Mouse (Mus musculus) urinary bladder, postnatal 14 days (tissue): ENCODE measurements at regions not wholly inside any gene's neighbourhood (a gene's known extent, or its start where the extent isn't known, plus 50 kb on each side); places are given as distances from the start of the nearest gene placed in this dataset.

Experiments
- DNase-seq: peaks from one replicate; pipeline ENCODE4 v3.0.0; 2021; ENCODE audit warnings: low spot score

DNA sequence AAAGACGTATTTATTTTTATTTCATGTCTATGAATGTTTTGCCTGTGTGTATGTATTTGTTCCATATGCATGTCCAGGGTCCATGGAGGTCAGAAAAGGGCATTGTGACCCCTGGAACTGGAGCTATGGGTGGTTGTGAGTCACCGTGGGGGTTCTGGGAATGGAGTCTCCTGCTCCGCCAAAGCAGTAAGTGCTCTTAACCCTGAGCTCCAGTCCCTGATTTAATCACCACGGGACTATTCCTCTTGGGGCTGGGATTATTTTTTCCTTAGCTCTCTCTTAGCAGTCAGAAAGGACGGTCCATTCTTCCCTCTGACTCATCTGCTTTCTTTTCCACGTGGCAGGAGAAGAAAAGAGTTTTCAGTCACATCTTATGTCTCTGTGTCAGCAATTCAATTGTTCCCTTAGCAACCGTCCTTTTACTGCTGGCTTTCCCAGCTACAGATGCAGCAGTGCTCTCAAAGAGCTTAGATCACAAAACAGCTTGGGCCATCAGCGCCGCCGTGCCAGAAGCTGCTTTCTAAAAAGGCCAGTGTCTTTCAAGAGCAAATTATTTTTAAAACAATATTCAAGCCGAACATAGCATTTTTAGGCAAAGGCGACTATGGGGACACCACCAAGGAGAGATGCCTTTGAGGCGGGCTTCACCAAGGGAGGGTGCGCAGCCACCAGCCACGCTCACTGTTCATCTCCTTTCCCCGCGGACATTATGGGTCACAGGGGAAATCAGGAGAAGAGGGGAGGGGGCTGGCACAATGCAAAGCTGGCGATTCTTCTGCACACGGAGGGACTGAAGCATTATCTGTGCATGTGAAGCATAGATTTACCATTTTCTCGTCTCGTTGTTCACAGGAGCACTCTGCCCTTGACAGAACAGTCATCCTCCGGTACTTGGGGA, 110.8 kb downstream of the Map3k7 start:
- DNase-seq: no peak

DNA sequence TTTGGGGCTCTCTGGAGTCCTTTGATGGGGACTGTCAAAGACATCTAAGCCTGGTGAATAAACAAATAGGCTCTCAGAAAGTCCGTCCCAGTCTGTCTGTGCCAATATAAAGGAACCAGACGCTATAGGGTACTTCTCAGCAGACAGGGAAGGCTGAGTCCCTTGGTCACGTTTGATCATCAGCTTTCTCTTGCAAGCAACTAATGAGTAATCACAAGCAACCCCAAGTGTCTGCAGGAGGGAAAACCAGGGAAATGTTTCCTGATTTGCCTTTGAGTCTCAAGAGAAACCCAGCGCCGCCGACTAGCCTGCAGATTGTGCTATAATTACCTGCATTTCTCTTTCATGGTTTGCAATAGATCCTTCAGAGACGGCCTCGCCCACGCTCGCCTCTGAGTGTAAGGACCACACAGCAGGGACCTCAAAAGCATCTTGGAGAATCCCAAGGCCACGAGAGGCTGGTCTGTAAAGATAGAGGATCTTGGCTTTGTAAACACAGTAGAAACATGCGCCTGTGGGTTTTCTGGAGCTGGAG, 112.6 kb downstream of the Map3k7 start:
- DNase-seq: no peak

DNA sequence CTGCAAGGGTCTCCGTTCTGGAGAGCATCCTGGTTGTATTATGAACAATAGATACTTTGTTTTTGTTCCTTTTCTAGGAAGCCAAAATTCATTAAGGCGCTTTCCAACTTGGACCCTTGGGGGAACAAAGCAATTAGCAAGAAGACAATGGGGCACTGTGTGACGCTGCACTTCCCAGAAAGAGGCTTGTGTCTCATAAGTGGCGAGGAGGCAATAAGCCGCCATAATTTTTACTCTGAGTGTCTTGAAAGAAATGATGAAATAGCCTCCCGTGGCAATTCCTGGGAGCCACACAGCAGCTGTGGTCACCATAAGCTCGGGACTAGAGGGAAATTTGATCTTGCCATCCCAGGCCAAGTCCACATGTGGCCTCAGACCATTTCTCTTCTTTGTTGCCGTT, 119.6 kb downstream of the Map3k7 start:
- DNase-seq: no peak

DNA sequence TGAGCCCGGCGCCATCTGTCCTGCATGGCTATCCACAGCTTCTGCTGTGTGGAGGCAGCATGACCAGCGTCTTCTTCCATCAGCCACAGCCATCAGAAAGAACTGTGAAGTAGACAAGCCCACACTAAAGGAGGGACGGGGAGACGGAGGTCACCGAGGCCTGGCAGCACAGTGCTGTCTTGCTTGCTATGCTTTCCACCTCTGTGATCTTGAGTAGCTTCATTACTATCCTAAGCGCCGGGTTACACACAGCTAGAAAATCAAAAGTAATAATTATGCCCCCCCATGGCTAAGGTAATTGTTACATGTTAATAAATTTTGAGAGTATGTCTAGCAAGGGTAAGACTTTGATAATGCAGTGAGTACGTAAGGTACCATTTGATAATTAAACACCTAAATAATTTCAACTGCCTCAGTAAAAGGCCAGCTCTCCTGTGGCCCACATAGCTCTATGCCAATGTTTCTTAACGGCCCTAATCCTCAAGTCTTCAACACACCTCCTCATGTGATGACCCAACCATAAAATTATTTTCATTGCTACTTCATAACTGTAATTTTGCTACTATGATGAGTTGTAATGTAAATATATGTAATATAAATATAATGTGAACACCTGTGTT, 120.5 kb downstream of the Map3k7 start:
- no peak for DNase-seq

DNA sequence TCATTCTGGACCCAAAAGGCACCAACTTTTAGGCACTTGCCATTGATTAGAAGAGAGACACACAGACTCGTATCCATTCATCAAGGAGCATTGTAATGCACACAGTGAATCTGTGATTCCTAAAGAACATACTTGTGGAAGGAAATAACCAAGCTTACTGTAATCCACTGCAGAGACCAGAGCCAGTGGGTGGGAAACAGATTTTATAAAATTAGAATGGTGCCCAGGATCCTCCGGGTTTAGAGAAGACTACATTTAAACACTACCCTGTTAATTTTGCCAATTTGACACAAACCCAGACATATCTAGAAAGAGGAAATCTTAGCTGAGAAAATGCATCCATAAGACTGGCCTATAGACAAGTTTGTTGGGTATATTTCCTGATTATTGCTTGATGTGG, 121.1 kb downstream of the Map3k7 start:
- DNase-seq: no peak

DNA sequence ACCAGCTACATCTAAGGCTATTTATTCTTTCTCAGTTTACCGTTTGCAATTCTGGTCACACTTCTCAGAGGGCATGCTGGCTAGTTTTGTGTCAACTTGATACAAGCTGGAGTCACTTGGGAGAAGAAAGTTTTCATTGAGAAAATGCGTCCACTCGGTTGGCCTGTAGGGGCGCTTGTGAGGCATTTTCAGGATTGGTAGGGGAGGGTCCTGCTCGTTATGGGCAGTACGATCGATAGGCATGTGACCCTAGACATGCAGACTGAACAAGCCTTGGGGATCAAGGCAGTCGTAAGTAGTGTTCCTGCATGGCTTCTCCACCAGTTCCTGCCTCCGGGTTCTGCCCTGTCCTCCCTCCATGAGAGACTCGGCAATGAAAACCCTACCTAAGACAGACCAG, 127.2 kb downstream of the Map3k7 start:
- DNase-seq: no peak

DNA sequence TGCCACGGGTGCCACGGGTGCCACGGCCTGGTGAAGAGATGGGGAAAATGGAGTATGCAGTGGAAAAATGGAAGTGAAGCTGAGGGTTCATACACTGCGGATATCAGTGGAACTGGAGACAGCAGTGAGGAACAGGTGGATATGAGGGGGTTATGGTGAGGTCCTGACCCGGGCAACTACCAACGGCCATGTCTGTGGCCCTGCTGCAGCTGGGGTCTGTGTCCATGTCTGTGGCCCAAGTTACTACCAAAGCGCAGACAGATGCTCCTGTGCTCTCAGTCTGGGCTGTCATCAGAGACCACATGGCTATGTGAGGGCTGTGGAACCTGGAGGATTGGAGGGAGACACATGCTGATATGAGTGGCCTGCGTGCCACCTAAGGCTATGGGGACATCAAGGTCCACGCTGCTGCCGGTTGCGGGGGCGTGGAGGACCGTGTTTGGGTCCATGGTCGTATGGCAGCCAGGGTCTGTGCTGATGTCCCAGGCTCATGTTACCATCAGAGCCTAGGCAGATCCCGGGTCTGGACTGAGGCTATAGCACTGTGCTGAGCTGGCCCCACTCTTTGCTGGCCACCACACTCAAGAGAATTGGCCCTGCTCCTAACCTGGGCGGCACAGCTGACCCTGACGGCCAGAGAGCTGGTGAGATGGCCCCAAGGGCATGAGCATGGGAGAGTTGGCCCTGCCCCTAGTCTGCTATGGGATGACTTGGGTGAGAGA, 128.6 kb downstream of the Map3k7 start:
- no peak for DNase-seq

DNA sequence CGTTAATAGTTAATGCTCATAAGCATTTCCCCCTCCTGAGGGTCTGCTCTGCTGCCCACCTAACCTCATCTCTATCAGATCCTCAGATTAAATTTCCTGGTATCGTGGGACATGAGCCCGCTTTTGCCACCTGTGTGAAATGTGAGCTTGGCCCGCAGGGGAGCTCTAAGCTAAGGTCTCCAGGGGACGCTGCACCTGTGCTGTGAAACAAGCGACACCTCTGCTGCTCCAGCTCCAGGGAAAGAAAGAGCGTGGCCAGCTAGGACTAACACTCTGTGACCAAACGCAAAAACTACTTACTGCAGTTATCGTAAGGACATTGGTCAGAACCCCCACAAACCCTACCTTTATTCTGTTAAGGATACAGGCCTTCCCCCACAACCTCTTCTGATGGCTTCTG, 134.3 kb downstream of the Map3k7 start:
- DNase-seq: no peak

DNA sequence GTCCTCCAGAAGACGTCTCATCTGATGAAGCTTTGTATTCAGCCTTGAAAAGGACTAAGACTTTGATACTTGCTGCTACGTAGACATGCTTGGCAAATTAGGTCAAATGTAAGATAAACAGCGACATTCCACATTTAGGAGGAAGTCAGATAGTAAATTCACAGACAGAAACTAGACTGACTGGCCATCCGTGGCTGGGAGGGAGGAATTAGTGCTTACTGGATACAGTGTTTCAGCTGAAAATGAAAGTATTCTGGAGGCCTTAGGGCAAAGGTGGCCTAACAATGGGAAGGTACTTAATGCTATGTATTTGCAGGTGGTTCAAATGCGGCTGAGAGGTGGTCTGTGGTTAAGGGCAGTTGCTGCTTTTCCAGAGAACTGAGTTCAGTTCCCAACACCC, 137.1 kb downstream of the Map3k7 start:
- DNase-seq: peak; percentile 18

DNA sequence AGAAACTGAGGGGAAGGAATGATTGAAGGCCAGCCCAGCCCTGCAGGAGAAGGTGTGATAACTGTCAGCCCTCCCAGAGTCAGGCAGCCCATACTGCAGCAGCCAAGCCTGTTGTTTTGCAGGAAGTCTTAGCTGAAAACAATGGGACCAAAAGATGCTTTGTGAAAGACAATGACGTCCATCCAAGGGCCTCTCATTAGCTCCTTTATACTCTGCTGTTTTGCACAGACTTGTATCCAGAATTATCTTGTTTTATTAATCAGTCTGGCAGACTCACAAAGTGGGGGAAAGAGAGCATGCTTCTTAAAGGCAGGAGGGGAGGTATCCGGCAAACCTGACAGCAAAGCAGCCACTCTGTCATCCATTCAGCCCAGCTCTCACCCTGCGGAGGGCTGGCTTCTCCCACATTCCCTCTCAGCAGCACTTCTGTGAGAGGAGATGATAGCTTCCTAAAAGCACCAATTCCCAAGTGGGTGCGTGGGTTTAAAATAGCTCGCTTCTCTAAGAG, 131.9 kb upstream of the Bach2 start:
- no peak for DNase-seq

DNA sequence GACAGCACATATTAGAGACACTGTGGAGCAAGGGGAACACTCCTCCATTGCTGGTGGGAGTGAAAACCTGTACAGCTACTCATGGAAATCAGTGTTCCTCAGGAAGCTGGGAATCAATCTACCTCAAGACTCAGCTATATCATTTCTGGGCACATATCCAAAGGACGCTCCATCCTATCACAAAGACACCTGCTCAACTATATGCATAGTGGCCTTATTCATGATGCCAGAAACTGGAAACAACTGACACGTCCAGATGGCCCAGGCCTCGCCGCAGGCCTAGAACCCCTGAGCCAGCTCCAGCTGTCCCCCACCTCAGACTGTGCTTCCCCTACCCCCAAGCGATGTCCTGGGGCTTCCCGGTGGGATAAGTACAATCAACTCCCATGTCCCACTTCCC, 116.3 kb upstream of the Bach2 start:
- DNase-seq: no peak

DNA sequence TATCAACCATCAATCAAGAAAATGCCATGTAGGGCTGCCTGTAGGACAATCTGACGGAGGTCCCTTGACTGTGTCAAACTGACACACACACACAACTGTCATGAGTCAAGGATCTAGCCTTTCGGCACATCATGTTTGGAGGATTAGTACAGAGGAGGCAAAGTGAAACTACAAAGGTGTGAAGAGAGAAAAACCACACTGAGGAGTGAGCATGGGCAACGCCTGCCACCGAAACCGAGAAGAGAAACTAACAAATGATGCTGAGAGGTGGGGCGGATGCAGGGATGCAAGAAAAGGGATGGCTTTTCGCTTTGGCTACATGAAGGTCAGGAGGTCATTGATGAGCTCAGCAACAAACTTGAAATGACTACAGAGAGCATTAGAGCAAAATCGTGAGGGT, 111.8 kb upstream of the Bach2 start:
- DNase-seq: no peak

DNA sequence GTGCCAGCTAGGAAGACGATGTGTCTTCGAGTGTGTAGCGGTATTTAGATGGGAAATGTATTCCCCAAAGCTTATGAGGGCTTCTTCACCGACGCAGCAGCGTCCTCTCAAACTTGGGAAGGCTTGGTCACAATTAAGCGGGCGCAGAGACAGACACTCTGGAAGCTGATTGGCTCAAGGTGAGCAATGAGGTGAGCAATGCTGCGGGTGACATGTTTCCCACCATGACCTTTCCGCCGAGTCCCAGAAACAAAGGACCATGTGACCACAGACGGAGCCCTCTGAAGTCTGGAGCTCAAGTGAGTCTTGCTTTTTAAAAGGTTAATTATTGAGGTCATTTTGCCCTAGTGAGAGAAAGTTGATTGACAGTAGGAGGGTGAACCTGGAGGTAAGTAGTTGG, 108.0 kb upstream of the Bach2 start:
- DNase-seq: no peak

DNA sequence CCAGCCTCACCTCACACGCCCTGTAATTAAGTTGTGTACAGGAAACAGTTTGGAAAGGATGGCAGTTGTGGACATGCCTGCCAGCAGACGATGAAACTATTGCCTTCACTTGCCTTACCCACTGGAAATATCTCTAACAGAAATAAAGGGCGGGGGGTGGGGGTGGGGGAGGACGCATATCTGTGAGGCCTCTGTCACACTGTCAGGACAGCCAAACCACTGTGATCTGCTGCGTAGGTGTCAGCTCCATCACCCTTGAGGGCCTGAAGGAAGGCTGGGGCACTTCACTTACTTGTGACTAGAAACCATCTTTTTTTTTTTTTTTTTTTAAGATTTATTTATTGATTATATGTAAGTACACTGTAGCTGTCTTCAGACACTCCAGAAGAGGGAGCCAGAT, 106.8 kb upstream of the Bach2 start:
- DNase-seq: no peak

DNA sequence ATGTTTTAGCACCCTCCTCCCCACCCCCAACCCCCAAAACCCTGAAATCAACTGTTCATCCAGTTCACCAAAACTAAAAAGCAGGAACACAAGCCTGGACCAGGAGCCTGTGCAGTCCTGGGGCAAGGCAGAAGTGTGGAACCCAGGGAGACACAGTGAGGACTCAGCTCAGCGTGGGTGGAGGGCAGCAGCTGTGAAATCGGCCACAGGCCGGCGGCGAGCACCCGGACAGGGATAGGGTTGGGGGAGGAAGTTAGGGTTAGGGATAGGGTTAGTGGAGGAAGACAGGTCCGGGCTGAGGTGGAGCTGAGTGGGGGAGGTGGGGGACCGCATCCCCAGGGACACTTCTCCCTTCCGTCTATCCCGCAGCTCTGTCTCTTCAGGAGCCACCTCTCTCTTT, 102.5 kb upstream of the Bach2 start:
- no peak for DNase-seq

DNA sequence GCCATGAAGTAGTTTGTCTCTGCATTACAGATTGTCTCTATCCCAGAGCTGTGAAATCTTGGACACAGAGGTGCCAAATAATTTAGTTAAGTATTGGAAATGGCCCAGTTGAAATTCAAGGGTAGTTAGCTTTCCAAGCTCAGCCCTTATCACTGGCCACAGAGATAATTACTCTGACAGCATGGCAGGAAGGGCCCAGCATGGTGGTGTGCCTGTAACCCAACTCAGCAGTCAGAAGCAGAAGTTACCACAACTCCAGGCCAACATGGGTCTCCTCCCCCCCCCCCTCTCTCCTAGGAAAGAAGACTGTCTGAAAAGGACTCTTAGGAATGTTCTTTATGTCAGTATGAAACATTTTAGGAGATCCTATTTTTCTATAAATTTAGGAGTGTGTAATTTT, 101.4 kb upstream of the Bach2 start:
- no peak for DNase-seq

DNA sequence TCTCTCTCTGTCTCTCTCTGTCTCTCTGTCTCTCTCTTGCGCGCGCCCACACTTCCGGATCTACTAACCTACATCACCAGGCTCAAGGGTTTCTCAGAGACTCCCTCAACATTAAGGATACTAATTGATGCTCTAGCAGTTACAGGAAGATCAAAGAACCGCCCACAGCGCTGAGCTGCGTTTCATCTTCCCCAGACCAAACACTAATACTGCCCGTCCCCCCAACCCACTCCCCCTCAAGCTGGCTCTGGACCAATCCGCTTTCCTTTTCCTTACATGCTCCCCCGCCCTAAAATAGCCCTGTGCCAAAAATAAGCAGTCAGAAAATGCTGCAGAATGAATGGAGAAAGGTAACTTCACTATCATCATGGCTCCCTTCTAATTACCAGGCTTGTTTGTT, 100.6 kb upstream of the Bach2 start:
- no peak for DNase-seq

DNA sequence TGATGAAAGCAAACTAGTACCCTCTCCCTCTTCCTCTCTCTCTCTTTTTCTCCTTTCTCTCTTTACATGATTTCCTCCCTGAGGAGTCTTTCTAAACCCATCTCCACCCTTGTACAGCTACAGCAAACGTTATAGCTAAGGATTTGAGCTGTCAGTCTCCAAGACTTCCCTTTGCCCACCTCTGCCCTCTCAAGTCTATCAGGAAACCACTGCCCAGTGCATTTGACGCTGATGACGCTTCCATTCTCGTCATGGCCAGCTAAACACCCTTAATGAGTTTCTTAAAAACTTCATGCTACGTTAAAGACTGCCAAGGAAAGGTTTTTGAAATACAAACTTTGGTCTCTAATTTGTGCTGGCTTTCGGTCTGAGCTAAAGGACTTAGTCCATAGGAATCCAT, 99.0 kb upstream of the Bach2 start:
- DNase-seq: no peak

DNA sequence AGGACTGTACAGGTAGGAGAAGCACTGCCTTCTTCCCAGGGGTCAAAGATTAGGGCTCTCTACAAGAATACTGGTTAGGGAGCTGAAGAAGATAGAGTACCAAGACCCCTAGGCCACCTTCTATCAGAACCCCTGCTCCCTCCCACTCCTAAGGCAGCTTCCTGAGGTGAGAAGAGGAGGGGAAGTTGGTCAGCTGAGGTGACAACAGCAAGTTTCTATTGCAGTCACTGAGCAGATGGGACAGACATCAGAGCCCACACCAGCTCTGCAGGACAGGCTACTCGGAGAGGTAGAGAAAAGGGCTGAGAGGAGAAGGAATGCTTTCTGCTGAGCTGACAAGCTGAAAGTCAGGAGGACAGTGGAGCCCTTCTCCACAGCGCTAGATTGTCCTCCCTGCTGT, 98.5 kb upstream of the Bach2 start:
- DNase-seq: no peak

DNA sequence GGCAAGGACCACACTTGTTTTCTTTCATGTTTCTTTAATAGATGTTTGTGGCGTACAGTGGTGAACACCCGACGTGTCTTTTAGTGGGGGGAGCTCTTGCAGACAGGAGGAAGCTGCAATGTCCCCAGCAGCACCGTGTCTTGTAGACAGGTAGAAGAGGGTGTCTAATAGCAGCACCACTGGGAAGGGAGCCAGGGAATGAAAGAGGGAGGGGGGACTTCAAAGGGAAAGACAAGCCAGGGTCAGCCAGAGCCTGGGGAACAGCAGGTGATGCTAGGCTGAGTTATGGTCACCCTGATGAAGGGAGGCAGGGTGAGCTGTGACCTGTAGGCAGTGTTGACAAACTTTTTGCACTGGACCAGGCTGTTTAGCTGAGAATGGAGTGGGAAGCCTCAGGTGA, 96.4 kb upstream of the Bach2 start:
- no peak for DNase-seq

DNA sequence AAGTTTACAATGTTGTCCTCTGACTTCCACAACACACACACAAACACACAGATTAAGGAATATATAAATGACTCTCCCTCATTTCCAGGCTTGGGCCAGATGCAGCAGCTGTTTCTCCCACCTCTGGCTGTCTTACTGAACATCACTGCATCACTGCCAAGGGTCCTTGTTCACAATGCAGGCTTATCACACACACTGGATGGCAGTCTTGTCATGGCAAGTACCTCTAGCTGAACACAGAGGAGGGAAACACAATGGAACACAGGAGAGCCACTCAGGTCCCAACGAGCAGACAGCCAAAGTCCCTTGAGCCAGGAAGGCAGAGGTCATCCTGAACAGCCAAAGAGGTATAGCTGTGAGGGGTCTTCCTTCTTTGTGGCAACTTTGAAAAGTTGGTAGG, 91.5 kb upstream of the Bach2 start:
- DNase-seq: no peak

DNA sequence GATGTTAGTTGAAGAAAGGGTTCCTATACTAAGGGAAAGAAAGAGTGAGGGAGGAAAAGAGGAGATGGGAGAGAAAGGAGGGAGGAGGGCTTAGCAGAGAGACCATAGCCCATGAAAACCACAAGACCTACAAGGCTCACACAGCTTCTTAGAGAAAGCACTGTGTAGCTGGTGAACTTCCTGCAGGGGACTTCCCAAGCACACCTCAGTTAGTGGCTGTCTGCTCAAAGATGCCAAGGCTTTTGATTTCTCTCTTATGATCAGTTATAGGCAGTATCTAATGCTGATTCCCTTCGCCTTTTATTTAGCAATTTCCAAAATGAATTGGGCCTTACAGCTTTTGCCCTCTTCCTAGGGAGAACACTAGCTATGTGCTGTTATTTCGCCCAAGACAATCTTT, 90.0 kb upstream of the Bach2 start:
- DNase-seq: no peak

DNA sequence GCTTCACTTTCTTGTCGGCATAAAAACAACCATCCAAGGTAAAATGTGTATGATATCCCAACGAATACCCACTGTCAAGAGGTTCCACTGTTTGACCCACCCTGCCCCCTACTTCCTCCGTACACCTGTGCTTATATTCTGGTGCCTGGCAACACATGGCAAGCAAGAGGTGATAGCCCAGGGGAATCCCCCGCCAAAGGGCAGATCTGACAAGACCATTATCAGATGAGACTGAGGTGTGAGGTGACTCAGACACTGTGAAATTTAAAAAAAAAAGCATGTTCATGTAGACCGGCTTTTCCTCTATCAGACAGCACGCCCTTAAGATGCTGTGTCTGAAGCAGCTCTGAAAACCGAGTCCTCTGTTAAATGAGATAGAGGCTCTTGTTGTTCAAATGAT, 89.4 kb upstream of the Bach2 start:
- DNase-seq: no peak
